Mouse (Mus musculus) liver, embryonic 13.5 days (tissue): Measurements from ENCODE around the gene Znrd1as. TPM values are rescaled to one million over a fixed set of nuclear protein-coding genes. Genes with fewer than 3 reads are reported as not detected.

ENCODE experiments used
- polyA plus RNA-seq: library from polyadenylated mRNA; unstranded; fragments of >200 nt; fragmentation: Nextera tagmentation; extraction: Ambion mirVana; gene quantifications from 2 replicates; pipeline ENCODE4 v1.2.1, GENCODE M21; 2015

Gene Znrd1as
- polyA plus RNA-seq, 1 experiment from 2014 or later: 3.5 TPM

Other genes with a start within 250 kb of the Znrd1as start
- not detected in 2 replicates for gene H2-M10.5, start 185.7 kb upstream of the Znrd1as start, polyA plus RNA-seq
- not detected in 2 replicates for gene H2-M10.6, start 146.4 kb upstream of the Znrd1as start, polyA plus RNA-seq
- 12.1 and 12.4 TPM in 2 replicates for gene Trim26, start 121.5 kb upstream of the Znrd1as start, polyA plus RNA-seq
- gene Trim15, start 91.4 kb upstream of the Znrd1as start, polyA plus RNA-seq: 0.22 and 0.34 TPM in 2 replicates
- 286 and 323 TPM in 2 replicates for gene Trim10, start 89.0 kb upstream of the Znrd1as start, polyA plus RNA-seq
- gene Trim40, start 68.5 kb upstream of the Znrd1as start, polyA plus RNA-seq: 0.17 TPM in 1 of 2 replicates, not detected in the other
- gene Trim31, start 60.5 kb upstream of the Znrd1as start, polyA plus RNA-seq: 0.09 TPM in 1 of 2 replicates, not detected in the other
- not detected in 2 replicates for gene Rnf39, start 15.7 kb upstream of the Znrd1as start, polyA plus RNA-seq
- gene Ppp1r11, start 6.9 kb upstream of the Znrd1as start, polyA plus RNA-seq: 38.7 and 40.1 TPM in 2 replicates
- gene Znrd1, start within 50 bp of the Znrd1as start, polyA plus RNA-seq: 31.7 and 31.8 TPM in 2 replicates
- not detected in 2 replicates for gene 2410137M14Rik, start 22.6 kb downstream of the Znrd1as start, polyA plus RNA-seq
- gene H2-M5, start 30.9 kb downstream of the Znrd1as start, polyA plus RNA-seq: not detected in 2 replicates
- 4.6 TPM in 2 replicates for gene Zfp57, start 42.6 kb downstream of the Znrd1as start, polyA plus RNA-seq
- not detected in 2 replicates for gene Mog, start 64.8 kb downstream of the Znrd1as start, polyA plus RNA-seq
- 0.43 and 0.51 TPM in 2 replicates for gene Gabbr1, start 87.4 kb downstream of the Znrd1as start, polyA plus RNA-seq
- gene Olfr90, start 129.9 kb downstream of the Znrd1as start, polyA plus RNA-seq: not detected in 2 replicates
- not detected in 2 replicates for gene Olfr91, start 139.7 kb downstream of the Znrd1as start, polyA plus RNA-seq
- gene Olfr92, start 161.5 kb downstream of the Znrd1as start, polyA plus RNA-seq: not detected in 2 replicates
- gene Olfr93, start 202.9 kb downstream of the Znrd1as start, polyA plus RNA-seq: not detected in 2 replicates
- not detected in 2 replicates for gene Ubd, start 235.3 kb downstream of the Znrd1as start, polyA plus RNA-seq
- gene Olfr94, start 242.4 kb downstream of the Znrd1as start, polyA plus RNA-seq: not detected in 2 replicates